Mouse (Mus musculus) kidney, embryonic 15.5 days (tissue): ENCODE measurements at regions not wholly inside any gene's neighbourhood (a gene's known extent, or its start where the extent isn't known, plus 50 kb on each side); places are given as distances from the start of the nearest gene placed in this dataset.

Source experiments
- ATAC-seq: fragments of 200-750 bp; cut with Nextera tagmentation; replicated peaks from 2 replicates; pipeline ENCODE4 v1.8.0; 2017; ENCODE audit warnings: moderate TSS enrichment; ENCODE audit not compliant: low FRiP score
- H3K27ac ChIP-seq: fragments of 300-500 bp; sonication (generic); 2 replicates; pipeline ENCODE4 v1.5.1; 2015; ENCODE audit warnings: mild to moderate bottlenecking, inconsistent platforms
- H3K27me3 ChIP-seq: fragments of 300-500 bp; sonication (generic); 2 replicates; pipeline ENCODE4 v1.6.1; 2015; ENCODE audit warnings: inconsistent platforms
- H3K36me3 ChIP-seq: fragments of 300-500 bp; sonication (generic); 2 replicates; pipeline ENCODE4 v1.6.1; 2015; ENCODE audit warnings: inconsistent platforms
- H3K4me1 ChIP-seq: fragments of 300-500 bp; sonication (generic); 2 replicates; pipeline ENCODE4 v1.6.1; 2015; ENCODE audit warnings: inconsistent platforms
- H3K4me2 ChIP-seq: fragments of 300-500 bp; sonication (generic); 2 replicates; pipeline ENCODE4 v1.6.1; 2015; ENCODE audit warnings: moderate library complexity, mild to moderate bottlenecking, inconsistent platforms
- H3K4me3 ChIP-seq: fragments of 300-500 bp; sonication (generic); replicated peaks from 2 replicates; pipeline ENCODE4 v1.5.1; 2015; ENCODE audit warnings: mild to moderate bottlenecking, inconsistent platforms
- H3K9ac ChIP-seq: fragments of 300-500 bp; sonication (generic); 2 replicates; pipeline ENCODE4 v1.6.1; 2015; ENCODE audit warnings: mild to moderate bottlenecking, inconsistent platforms
- H3K9me3 ChIP-seq: fragments of 300-500 bp; sonication (generic); replicated peaks from 2 replicates; pipeline ENCODE4 v1.6.1; 2016; ENCODE audit warnings: inconsistent platforms
- WGBS: fragments of 180-500 bp; shearing (Covaris S2); methylation state at CpG from one replicate; pipeline ENCODE4 v1.1.7; 2015; ENCODE audit warnings: mixed read lengths; 5-methylcytosine and 5-hydroxymethylcytosine counted together

- H3K27me3 ChIP-seq, result no peaks in the 10 kb centered on the region
- no peak for ATAC-seq
- no peaks in the 10 kb centered on the region for H3K36me3 ChIP-seq
- peaks cover 65% of the 10 kb centered on the region for H3K4me1 ChIP-seq
- no peak overlapping the region for H3K27ac ChIP-seq
- no peak overlapping the region for H3K4me3 ChIP-seq
- no peak overlapping the region for H3K9ac ChIP-seq
- no peaks in the 10 kb centered on the region for H3K9me3 ChIP-seq
- no peak overlapping the region for H3K4me2 ChIP-seq
- WGBS, result 70% methylated on average over 6 of the region's 6 CpGs
Measured at GRCm38 (mm10) chr11:22633961-22634360, 122.1 kb downstream of the Tmem17 start.

GRCm38 (mm10) chr11:22635021-22635420 is 123.1 kb downstream of the Tmem17 start:
- no peaks in the 10 kb centered on the region for H3K27me3 ChIP-seq
- no peak for ATAC-seq
- 35% methylated on average over 2 of the region's 2 CpGs for WGBS
- H3K9me3 ChIP-seq, result no peaks in the 10 kb centered on the region
- H3K4me3 ChIP-seq, result no peak overlapping the region
- peaks cover 56% of the 10 kb centered on the region for H3K4me1 ChIP-seq
- H3K9ac ChIP-seq, result no peak overlapping the region
- peak overlapping the region; percentile 60 for H3K27ac ChIP-seq
- no peaks in the 10 kb centered on the region for H3K36me3 ChIP-seq
- H3K4me2 ChIP-seq, result no peak overlapping the region

- Histone ChIP-seq H3K27ac (peak overlapping the region; percentile 79), H3K27me3 (no peaks in the 10 kb centered on the region), H3K9me3 (no peaks in the 10 kb centered on the region), H3K4me1 (peaks cover 54% of the 10 kb centered on the region), H3K9ac (no peak overlapping the region), H3K36me3 (no peaks in the 10 kb centered on the region), H3K4me2 (no peak overlapping the region), H3K4me3 (no peak overlapping the region)
- no peak for ATAC-seq
- 60% methylated on average over 7 of the region's 7 CpGs for WGBS
Measured at GRCm38 (mm10) chr11:22636321-22636720, 124.4 kb downstream of the Tmem17 start.

GRCm38 (mm10) chr11:22636761-22637557 is 125.1 kb downstream of the Tmem17 start:
- WGBS, result 63% methylated on average over 9 of the region's 9 CpGs
- Histone ChIP-seq H3K27me3 (no peaks in the 10 kb centered on the region), H3K9ac (no peak overlapping the region), H3K27ac (peak overlapping the region; percentile 79), H3K4me1 (peaks cover 50% of the 10 kb centered on the region), H3K36me3 (no peaks in the 10 kb centered on the region), H3K9me3 (no peaks in the 10 kb centered on the region), H3K4me3 (no peak overlapping the region), H3K4me2 (no peak overlapping the region)
- ATAC-seq, result peak; percentile 49

GRCm38 (mm10) chr11:22638171-22638570 is 126.3 kb downstream of the Tmem17 start:
- Histone ChIP-seq H3K27ac (no peak overlapping the region), H3K9me3 (no peaks in the 10 kb centered on the region), H3K4me1 (peaks cover 40% of the 10 kb centered on the region), H3K9ac (no peak overlapping the region), H3K36me3 (no peaks in the 10 kb centered on the region), H3K4me3 (no peak overlapping the region), H3K27me3 (no peaks in the 10 kb centered on the region), H3K4me2 (no peak overlapping the region)
- 74% methylated on average over 6 of the region's 6 CpGs for WGBS
- ATAC-seq, result no peak

GRCm38 (mm10) chr11:22638700-22639099 is 126.8 kb downstream of the Tmem17 start:
- no peaks in the 10 kb centered on the region for H3K36me3 ChIP-seq
- H3K4me1 ChIP-seq, result peaks cover 39% of the 10 kb centered on the region
- no peaks in the 10 kb centered on the region for H3K27me3 ChIP-seq
- WGBS, result 71% methylated on average over 2 of the region's 2 CpGs
- no peak overlapping the region for H3K27ac ChIP-seq
- no peaks in the 10 kb centered on the region for H3K9me3 ChIP-seq
- no peak overlapping the region for H3K4me2 ChIP-seq
- no peak overlapping the region for H3K4me3 ChIP-seq
- ATAC-seq, result no peak
- H3K9ac ChIP-seq, result no peak overlapping the region

GRCm38 (mm10) chr11:22640371-22640990 is 128.6 kb downstream of the Tmem17 start:
- peak; percentile 87 for ATAC-seq

GRCm38 (mm10) chr11:22641450-22641849 is 129.6 kb downstream of the Tmem17 start:
- H3K4me2 ChIP-seq, result no peak overlapping the region
- no peak for ATAC-seq
- H3K27ac ChIP-seq, result peak overlapping the region; percentile 81
- no peaks in the 10 kb centered on the region for H3K36me3 ChIP-seq
- no peak overlapping the region for H3K4me3 ChIP-seq
- H3K9ac ChIP-seq, result no peak overlapping the region
- 90% methylated on average over 1 of the region's 1 CpGs for WGBS
- H3K9me3 ChIP-seq, result no peaks in the 10 kb centered on the region
- no peaks in the 10 kb centered on the region for H3K27me3 ChIP-seq
- peaks cover 28% of the 10 kb centered on the region for H3K4me1 ChIP-seq

More at GRCm38 (mm10) chr11:22640371-22640990, 128.6 kb downstream of the Tmem17 start:
- Histone ChIP-seq H3K9ac (no peak overlapping the region), H3K36me3 (no peaks in the 10 kb centered on the region), H3K4me2 (no peak overlapping the region), H3K27ac (peak overlapping the region; percentile 81), H3K4me3 (no peak overlapping the region), H3K27me3 (no peaks in the 10 kb centered on the region), H3K4me1 (peaks cover 32% of the 10 kb centered on the region), H3K9me3 (no peaks in the 10 kb centered on the region)
- WGBS, result 22% methylated on average over 3 of the region's 3 CpGs

GRCm38 (mm10) chr11:22644010-22644625 is 132.2 kb downstream of the Tmem17 start:
- no peak for ATAC-seq
- H3K27ac ChIP-seq, result no peak overlapping the region
- H3K4me3 ChIP-seq, result no peak overlapping the region
- H3K27me3 ChIP-seq, result no peaks in the 10 kb centered on the region
- H3K4me2 ChIP-seq, result no peak overlapping the region
- H3K36me3 ChIP-seq, result no peaks in the 10 kb centered on the region
- H3K9ac ChIP-seq, result no peak overlapping the region
- H3K9me3 ChIP-seq, result no peaks in the 10 kb centered on the region
- 58% methylated on average over 3 of the region's 3 CpGs for WGBS
- peaks cover 10% of the 10 kb centered on the region for H3K4me1 ChIP-seq

- 48% methylated on average over 1 of the region's 1 CpGs for WGBS
- Histone ChIP-seq H3K27ac (no peak overlapping the region), H3K4me2 (no peak overlapping the region), H3K4me3 (no peak overlapping the region), H3K36me3 (no peaks in the 10 kb centered on the region), H3K27me3 (no peaks in the 10 kb centered on the region), H3K4me1 (peaks cover 10% of the 10 kb centered on the region), H3K9me3 (no peaks in the 10 kb centered on the region), H3K9ac (no peak overlapping the region)
- no peak for ATAC-seq
Measured at GRCm38 (mm10) chr11:22644877-22645276, 133.0 kb downstream of the Tmem17 start.

- Histone ChIP-seq H3K27ac (peak overlapping the region; percentile 37; the same call in 1 of the 2 replicates), H3K4me1 (0 out of 2 replicates have a peak, but pooled peaks cover 5% of the 10 kb centered on the region), H3K4me2 (no peak overlapping the region), H3K27me3 (no peaks in the 10 kb centered on the region), H3K36me3 (no peaks in the 10 kb centered on the region), H3K9ac (no peak overlapping the region), H3K4me3 (no peak overlapping the region), H3K9me3 (no peaks in the 10 kb centered on the region)
- ATAC-seq, result no peak
- 74% methylated on average over 6 of the region's 6 CpGs for WGBS
Measured at GRCm38 (mm10) chr11:22646192-22646936, 134.5 kb downstream of the Tmem17 start.
